Mouse (Mus musculus) MEL (cell line): ENCODE measurements around the gene Atp6v0b. TPM values are rescaled to one million over a fixed set of nuclear protein-coding genes. Genes with fewer than 3 reads are reported as not detected.

Experiments used
- DNase-seq: peaks from one replicate; pipeline ENCODE4 v3.0.0; 2011; ENCODE audit warnings: low read depth, low spot score
- H3K27ac ChIP-seq: 2 replicates; pipeline ENCODE4 v1.5.1; 2012; ENCODE audit warnings: low read depth, mild to moderate bottlenecking, control low read depth, low read length, moderate library complexity; ENCODE audit not compliant: control insufficient read depth
- H3K27me3 ChIP-seq, 2 experiments: fragments of 150-350 bp in 1 of 2; sonication (generic) in 1 of 2; 2 replicates each; pipeline ENCODE4 v1.6.1; 2012; ENCODE audit warnings: low read length in 2 of 2, mild to moderate bottlenecking in 2 of 2, improper control_type of control experiment in 1 of 2, moderate library complexity in 1 of 2; ENCODE audit not compliant: insufficient read depth in 2 of 2, control insufficient read depth in 1 of 2
- H3K36me3 ChIP-seq, 2 experiments: 2 replicates each; pipeline ENCODE4 v1.6.1; 2012 to 2014; ENCODE audit warnings: low read length in 2 of 2, improper control_type of control experiment in 1 of 2, inconsistent platforms in 1 of 2, mild to moderate bottlenecking in 1 of 2; ENCODE audit not compliant: insufficient read depth in 2 of 2, control insufficient read depth in 1 of 2
- H3K4me1 ChIP-seq, 2 experiments: fragments of 150-350 bp in 1 of 2; sonication (generic) in 1 of 2; 2 replicates each; pipeline ENCODE4 v1.6.1; 2012; ENCODE audit warnings: low read length in 2 of 2, improper control_type of control experiment in 1 of 2, mild to moderate bottlenecking in 1 of 2; ENCODE audit not compliant: insufficient read depth in 2 of 2, control insufficient read depth in 1 of 2
- H3K4me3 ChIP-seq, 2 experiments: fragments of 150-350 bp in 1 of 2; sonication (generic) in 1 of 2; 2 replicates each; pipeline ENCODE4 v1.5.1; 2012; ENCODE audit warnings: low read depth in 2 of 2, low read length in 2 of 2, mild to moderate bottlenecking in 2 of 2, moderate library complexity in 2 of 2, control low read depth in 1 of 2, improper control_type of control experiment in 1 of 2; ENCODE audit not compliant: control insufficient read depth in 1 of 2, insufficient read depth in 1 of 2
- H3K79me2 ChIP-seq: 2 replicates; pipeline ENCODE4 v1.6.1; 2012; ENCODE audit warnings: mild to moderate bottlenecking, low read length, moderate library complexity; ENCODE audit not compliant: control insufficient read depth, poor library complexity, insufficient read depth
- H3K9ac ChIP-seq: 2 replicates; pipeline ENCODE4 v1.6.1; 2012; ENCODE audit warnings: low read depth, mild to moderate bottlenecking, control low read depth, low read length, moderate library complexity; ENCODE audit not compliant: control insufficient read depth, poor library complexity, severe bottlenecking
- H3K9me3 ChIP-seq: fragments of 150-350 bp; sonication (generic); replicated peaks from 2 replicates; pipeline ENCODE4 v1.6.1; 2012; ENCODE audit warnings: mild to moderate bottlenecking, low read length, improper control_type of control experiment, moderate library complexity; ENCODE audit not compliant: insufficient read depth
- BHLHE40 ChIP-seq: IDR thresholded peaks from 2 replicates; pipeline ENCODE4 v1.6.1; 2012; ENCODE audit warnings: low read depth, mild to moderate bottlenecking, inconsistent platforms, low read length, improper control_type of control experiment, borderline replicate concordance
- CTCF ChIP-seq, 3 experiments: IDR thresholded peaks in 2 of 3; conservative IDR thresholded peaks in 1 of 3; 2 replicates each; pipeline ENCODE4 v1.5.1; 2011 to 2012; ENCODE audit warnings: low read length in 3 of 3, low read depth in 2 of 3, mild to moderate bottlenecking in 2 of 3, improper control_type of control experiment in 1 of 3, inconsistent platforms in 1 of 3, mixed read lengths in 1 of 3, moderate library complexity in 1 of 3; ENCODE audit not compliant: control insufficient read depth in 1 of 3, insufficient read depth in 1 of 3, poor library complexity in 1 of 3, severe bottlenecking in 1 of 3
- E2F4 ChIP-seq: IDR thresholded peaks from 2 replicates; pipeline ENCODE4 v1.6.1; 2011; ENCODE audit warnings: low read depth, low read length, improper control_type of control experiment, borderline replicate concordance
- EP300 ChIP-seq, 2 experiments: IDR thresholded peaks; 2 replicates each; pipeline ENCODE4 v1.6.1; 2011; ENCODE audit warnings: improper control_type of control experiment in 2 of 2, low read length in 2 of 2, low read depth in 1 of 2, mild to moderate bottlenecking in 1 of 2
- ETS1 ChIP-seq: IDR thresholded peaks from 2 replicates; pipeline ENCODE4 v1.6.1; 2012; ENCODE audit warnings: low read depth, mild to moderate bottlenecking, inconsistent platforms, low read length, improper control_type of control experiment, moderate library complexity
- GABPA ChIP-seq: IDR thresholded peaks from 2 replicates; pipeline ENCODE4 v1.6.1; 2012; ENCODE audit warnings: low read depth, mild to moderate bottlenecking, inconsistent platforms, low read length, improper control_type of control experiment, moderate library complexity
- HCFC1 ChIP-seq: IDR thresholded peaks from 2 replicates; pipeline ENCODE4 v1.6.1; 2012; ENCODE audit warnings: low read depth, mild to moderate bottlenecking, inconsistent platforms, low read length, improper control_type of control experiment, moderate library complexity
- JUND ChIP-seq: IDR thresholded peaks from 2 replicates; pipeline ENCODE4 v1.6.1; 2011; ENCODE audit warnings: low read depth, mild to moderate bottlenecking, improper control_type of control experiment, low read length
- MAFK ChIP-seq: IDR thresholded peaks from 2 replicates; pipeline ENCODE4 v1.6.1; 2011; ENCODE audit warnings: low read depth, mild to moderate bottlenecking, low read length, improper control_type of control experiment, borderline replicate concordance
- MAZ ChIP-seq: IDR thresholded peaks from 2 replicates; pipeline ENCODE4 v1.6.1; 2012; ENCODE audit warnings: low read depth, mild to moderate bottlenecking, inconsistent platforms, low read length, improper control_type of control experiment
- NELFE ChIP-seq: IDR thresholded peaks from 2 replicates; pipeline ENCODE4 v1.6.1; 2011; ENCODE audit warnings: low read depth, low read length, improper control_type of control experiment
- NRF1 ChIP-seq: IDR thresholded peaks from 2 replicates; pipeline ENCODE4 v1.6.1; 2014; ENCODE audit warnings: low read depth, mild to moderate bottlenecking, inconsistent platforms, low read length, improper control_type of control experiment, moderate library complexity; ENCODE audit not compliant: poor library complexity, insufficient read depth, severe bottlenecking
- POLR2A ChIP-seq, 2 experiments: IDR thresholded peaks; 2 replicates each; pipeline ENCODE4 v1.6.1; 2011 to 2012; ENCODE audit warnings: low read length in 2 of 2, mild to moderate bottlenecking in 2 of 2, control low read depth in 1 of 2, improper control_type of control experiment in 1 of 2, low read depth in 1 of 2, moderate library complexity in 1 of 2; ENCODE audit not compliant: control insufficient read depth in 1 of 2, insufficient read depth in 1 of 2, poor library complexity in 1 of 2
- SIN3A ChIP-seq: IDR thresholded peaks from 2 replicates; pipeline ENCODE4 v1.6.1; 2012; ENCODE audit warnings: low read length, improper control_type of control experiment, inconsistent platforms
- TAL1 ChIP-seq: IDR thresholded peaks from 2 replicates; pipeline ENCODE4 v1.6.1; 2012; ENCODE audit warnings: mild to moderate bottlenecking, inconsistent platforms, low read length, moderate library complexity, mixed read lengths
- TCF12 ChIP-seq: IDR thresholded peaks from 2 replicates; pipeline ENCODE4 v1.6.1; 2014; ENCODE audit warnings: low read depth, mild to moderate bottlenecking, inconsistent platforms, low read length, improper control_type of control experiment, moderate library complexity
- UBTF ChIP-seq: IDR thresholded peaks from 2 replicates; pipeline ENCODE4 v1.6.1; 2012; ENCODE audit warnings: low read depth, mild to moderate bottlenecking, inconsistent platforms, low read length, improper control_type of control experiment, moderate library complexity, borderline replicate concordance; ENCODE audit not compliant: insufficient read depth
- USF1 ChIP-seq: IDR thresholded peaks from 2 replicates; pipeline ENCODE4 v1.6.1; 2014; ENCODE audit warnings: low read depth, mild to moderate bottlenecking, inconsistent platforms, low read length, improper control_type of control experiment, moderate library complexity
- ZC3H11A ChIP-seq: IDR thresholded peaks from 2 replicates; pipeline ENCODE4 v1.6.1; 2012; ENCODE audit warnings: low read depth, mild to moderate bottlenecking, inconsistent platforms, low read length, improper control_type of control experiment
- ZMIZ1 ChIP-seq: IDR thresholded peaks from 2 replicates; pipeline ENCODE4 v1.6.1; 2012; ENCODE audit warnings: low read depth, mild to moderate bottlenecking, inconsistent platforms, low read length, improper control_type of control experiment, moderate library complexity
- ZNF384 ChIP-seq: IDR thresholded peaks from 2 replicates; pipeline ENCODE4 v1.6.1; 2012; ENCODE audit warnings: low read depth, mild to moderate bottlenecking, inconsistent platforms, low read length, improper control_type of control experiment
- polyA plus RNA-seq, 2 experiments: library from polyadenylated mRNA; stranded (reverse) in 1 of 2; unstranded in 1 of 2; fragments of >175 nt in 1 of 2; fragments of >200 nt in 1 of 2; gene quantifications; 2 replicates each; pipeline versions ENCODE4 v1.2.1 to v1.2.4; 2012; ENCODE audit warnings: low replicate concordance in 2 of 2, low read depth in 1 of 2; ENCODE audit not compliant: insufficient read length in 2 of 2, insufficient read depth in 1 of 2, missing spikeins in 1 of 2
- total RNA-seq: library from RNA; depleted of rRNA; stranded (reverse); fragments of 300-350 nt; gene quantifications from 2 replicates; pipeline ENCODE4 v1.2.3, GENCODE M21; 2012

The Atp6v0b gene
- total and polyA plus RNA-seq, 3 experiments: 286 to 343 TPM; not detected in 1

GRCm38 (mm10) chr4:117886644-117887043, 489 bp downstream of the Atp6v0b start:
- Histone ChIP-seq H3K36me3 (peaks cover 0 to 3% of the 10 kb centered on the region in 2 experiments; a peak in 3 of 4 replicates), H3K9me3 (no peaks in the 10 kb centered on the region), H3K79me2 (peaks cover 24% of the 10 kb centered on the region), H3K27me3 (no peaks in the 10 kb centered on the region), H3K9ac (peak overlapping the region; percentile 93), H3K27ac (peak overlapping the region; percentile 62), H3K4me3 (peak overlapping the region; percentile 59 to 90), H3K4me1 (peaks cover 0 to 15% of the 10 kb centered on the region in 2 experiments; a peak in 3 of 4 replicates)
- TF ChIP-seq GABPA (no peak), UBTF (no peak), EP300 (IDR thresholded peaks at IDR 0.05; ENCODE audit: low read depth in 1 of 2, low read length in 2 of 2) (peak in 1 of 2 experiments; percentile 8; a peak in 1 of 4 replicates), ZMIZ1 (0 out of 2 replicates have a peak, but pooled peaks have one; percentile 6), ZNF384 (peak; percentile 82), ETS1 (0 out of 2 replicates have a peak, but pooled peaks have one; percentile 43)
- peak; percentile 76 for DNase-seq

- Histone ChIP-seq H3K4me1 (peaks cover 0 to 13% of the 10 kb centered on the region in 2 experiments; a peak in 3 of 4 replicates), H3K36me3 (peaks cover 0 to 3% of the 10 kb centered on the region in 2 experiments; a peak in 3 of 4 replicates), H3K79me2 (peaks cover 17% of the 10 kb centered on the region), H3K27ac (no peak overlapping the region; the same call in 1 of the 2 replicates), H3K4me3 (peak overlapping the region; percentile 59 to 90; a peak in 3 of 4 replicates), H3K9ac (peak overlapping the region; percentile 93), H3K27me3 (no peaks in the 10 kb centered on the region), H3K9me3 (no peaks in the 10 kb centered on the region)
- DNase-seq: no peak
- TF ChIP-seq CTCF (IDR thresholded peaks at IDR 0.05 in 2 of 3, conservative IDR thresholded peaks at IDR 0.05 in 1 of 3; ENCODE audit: control insufficient read depth in 1 of 3, insufficient read depth in 1 of 3, low read depth in 2 of 3, low read length in 3 of 3, poor library complexity in 1 of 3, severe bottlenecking in 1 of 3) (no peak), BHLHE40 (no peak), UBTF (no peak), MAZ (no peak), ZMIZ1 (no peak), USF1 (no peak), ETS1 (no peak), NELFE (no peak), MAFK (no peak), SIN3A (no peak), GABPA (no peak), ZC3H11A (no peak), TCF12 (no peak), HCFC1 (no peak), JUND (no peak), TAL1 (no peak), POLR2A (IDR thresholded peaks at IDR 0.05; ENCODE audit: control insufficient read depth in 1 of 2, insufficient read depth in 1 of 2, low read depth in 1 of 2, low read length in 2 of 2, poor library complexity in 1 of 2) (no peak), NRF1 (no peak), E2F4 (no peak)
Measured at GRCm38 (mm10) chr4:117885994-117886393, 1.1 kb downstream of the Atp6v0b start.
